Mouse (Mus musculus) mature B cell (primary cell): ENCODE measurements around the gene Ipmk.

Source experiments
- in situ Hi-C: fragments of 300-500 bp; cut with MboI; formaldehyde crosslinking; loops from 2 replicates; pipeline ENCODE4 v1.14.3; 2019

Gene Ipmk

GRCm38 (mm10) chr10:71347509-71347949 lies at the start of gene Ipmk:
Ipmk (plus strand) TSS chr10:71347763.
- in situ Hi-C loops = no loop called here

GRCm38 (mm10) chr10:71300161-71300560 lies 47.4 kb upstream of the Ipmk start:
- in situ Hi-C loops = no loop called here

- in situ Hi-C loops = no loop called here
Measured at GRCm38 (mm10) chr10:71302490-71302889, 45.1 kb upstream of the Ipmk start.

GRCm38 (mm10) chr10:71306190-71306589 lies 41.4 kb upstream of the Ipmk start:
- in situ Hi-C loops = no loop called here

- in situ Hi-C loops = no loop called here
Measured at GRCm38 (mm10) chr10:71306759-71307158, 40.8 kb upstream of the Ipmk start.

- in situ Hi-C loops = no loop called here
Measured at GRCm38 (mm10) chr10:71308199-71308598, 39.4 kb upstream of the Ipmk start.

- in situ Hi-C loops = no loop called here
Measured at GRCm38 (mm10) chr10:71310288-71310687, 37.3 kb upstream of the Ipmk start.

- in situ Hi-C loops = no loop called here
Measured at GRCm38 (mm10) chr10:71314596-71314995, 33.0 kb upstream of the Ipmk start.

- in situ Hi-C loops = no loop called here
Measured at GRCm38 (mm10) chr10:71316056-71316455, 31.5 kb upstream of the Ipmk start.

GRCm38 (mm10) chr10:71316497-71316896 lies 31.1 kb upstream of the Ipmk start:
- in situ Hi-C loops = no loop called here

- in situ Hi-C loops = loop anchor here (5.0 kb wide), 1 partner anchor 79 kb away; no protein-coding TSS in a partner anchor
Measured at GRCm38 (mm10) chr10:71323669-71324068, 23.9 kb upstream of the Ipmk start.

GRCm38 (mm10) chr10:71326123-71326522 lies 21.4 kb upstream of the Ipmk start:
- in situ Hi-C loops = no loop called here

- in situ Hi-C loops = no loop called here
Measured at GRCm38 (mm10) chr10:71326789-71327188, 20.8 kb upstream of the Ipmk start.

- in situ Hi-C loops = no loop called here
Measured at GRCm38 (mm10) chr10:71327386-71327785, 20.2 kb upstream of the Ipmk start.

GRCm38 (mm10) chr10:71328382-71328781 lies 19.2 kb upstream of the Ipmk start:
- in situ Hi-C loops = no loop called here

GRCm38 (mm10) chr10:71328870-71329269 lies 18.7 kb upstream of the Ipmk start:
- in situ Hi-C loops = no loop called here

- in situ Hi-C loops = no loop called here
Measured at GRCm38 (mm10) chr10:71329295-71329694, 18.3 kb upstream of the Ipmk start.

GRCm38 (mm10) chr10:71330070-71330469 lies 17.5 kb upstream of the Ipmk start:
- in situ Hi-C loops = no loop called here

- in situ Hi-C loops = no loop called here
Measured at GRCm38 (mm10) chr10:71331908-71332307, 15.7 kb upstream of the Ipmk start.

GRCm38 (mm10) chr10:71332376-71332775 lies 15.2 kb upstream of the Ipmk start:
- in situ Hi-C loops = no loop called here

- in situ Hi-C loops = no loop called here
Measured at GRCm38 (mm10) chr10:71332859-71333258, 14.7 kb upstream of the Ipmk start.

GRCm38 (mm10) chr10:71337733-71338132 lies 9.8 kb upstream of the Ipmk start:
- in situ Hi-C loops = no loop called here

- in situ Hi-C loops = no loop called here
Measured at GRCm38 (mm10) chr10:71338156-71338905, 9.2 kb upstream of the Ipmk start.

GRCm38 (mm10) chr10:71339463-71339862 lies 8.1 kb upstream of the Ipmk start:
- in situ Hi-C loops = no loop called here
